Mouse (Mus musculus) left cerebral cortex, postnatal 10 days (tissue): ENCODE results near the gene Dqx1. TPM values are rescaled to one million over a fixed set of nuclear protein-coding genes. Genes with fewer than 3 reads are reported as not detected.

Source experiments
- DNase-seq, 2 experiments: peaks; one replicate each; pipeline ENCODE4 v3.0.0; 2021 to 2022; ENCODE audit warnings: low spot score in 2 of 2, mixed read lengths in 1 of 2; ENCODE audit errors: extremely low spot score in 1 of 2
- intact Hi-C: fragments of 180-260 bp; cut with DNase I; formaldehyde crosslinking; loops from one replicate; pipeline ENCODE4 v1.15.1; 2025
- total RNA-seq, 2 experiments: library from RNA; stranded (reverse); gene quantifications; 2 replicates each; pipeline ENCODE4 v1.2.3; 2021

The Dqx1 gene
- under 1 TPM; 0.19 to 0.41 TPM for total RNA-seq

GRCm38 (mm10) chr6:83057790-83058189, at the start of gene Dqx1:
Dqx1 (plus strand) TSS chr6:83057844.
- intact Hi-C loops = no loop called here
- DNase-seq = peak in 1 of 2 experiments; percentile 40

- DNase-seq = no peak
- intact Hi-C loops = no loop called here
Observed at GRCm38 (mm10) chr6:83008659-83009058, 49.0 kb upstream of the Dqx1 start.

GRCm38 (mm10) chr6:83010010-83010409, 47.6 kb upstream of the Dqx1 start:
- no peak for DNase-seq
- intact Hi-C loops = no loop called here

GRCm38 (mm10) chr6:83011255-83011654, 46.4 kb upstream of the Dqx1 start:
- intact Hi-C loops = no loop called here
- DNase-seq = no peak

- DNase-seq = no peak
- intact Hi-C loops = no loop called here
Observed at GRCm38 (mm10) chr6:83011756-83012155, 45.9 kb upstream of the Dqx1 start.

GRCm38 (mm10) chr6:83013444-83013843, 44.2 kb upstream of the Dqx1 start:
- intact Hi-C loops = no loop called here
- DNase-seq = no peak

- DNase-seq = no peak
- intact Hi-C loops = no loop called here
Observed at GRCm38 (mm10) chr6:83014482-83015466, 42.9 kb upstream of the Dqx1 start.

- DNase-seq = no peak
- intact Hi-C loops = no loop called here
Observed at GRCm38 (mm10) chr6:83015749-83016148, 41.9 kb upstream of the Dqx1 start.

- intact Hi-C loops = no loop called here
- DNase-seq = peak in 1 of 2 experiments; percentile 31
Observed at GRCm38 (mm10) chr6:83017190-83017589, 40.5 kb upstream of the Dqx1 start.

GRCm38 (mm10) chr6:83019044-83019443, 38.6 kb upstream of the Dqx1 start:
- no peak for DNase-seq
- intact Hi-C loops = no loop called here

- no peak for DNase-seq
Observed at GRCm38 (mm10) chr6:83020121-83020520, 37.5 kb upstream of the Dqx1 start.

GRCm38 (mm10) chr6:83020836-83021593, 36.6 kb upstream of the Dqx1 start:
- no peak for DNase-seq
- intact Hi-C loops = no loop called here

More at GRCm38 (mm10) chr6:83020121-83020520, 37.5 kb upstream of the Dqx1 start:
- intact Hi-C loops = no loop called here

- DNase-seq = no peak
- intact Hi-C loops = no loop called here
Observed at GRCm38 (mm10) chr6:83023008-83023407, 34.6 kb upstream of the Dqx1 start.

GRCm38 (mm10) chr6:83023786-83024185, 33.9 kb upstream of the Dqx1 start:
- intact Hi-C loops = no loop called here
- no peak for DNase-seq

GRCm38 (mm10) chr6:83024421-83024820, 33.2 kb upstream of the Dqx1 start:
- no peak for DNase-seq
- intact Hi-C loops = no loop called here

- DNase-seq = no peak
- intact Hi-C loops = no loop called here
Observed at GRCm38 (mm10) chr6:83025221-83025620, 32.4 kb upstream of the Dqx1 start.

- intact Hi-C loops = no loop called here
- no peak for DNase-seq
Observed at GRCm38 (mm10) chr6:83027293-83027692, 30.4 kb upstream of the Dqx1 start.

GRCm38 (mm10) chr6:83027706-83028105, 29.9 kb upstream of the Dqx1 start:
- DNase-seq = no peak
- intact Hi-C loops = no loop called here

GRCm38 (mm10) chr6:83029777-83030176, 27.9 kb upstream of the Dqx1 start:
- DNase-seq = no peak
- intact Hi-C loops = loop anchor here (5.0 kb wide), 1 partner anchor 32 kb away; no protein-coding TSS in a partner anchor

GRCm38 (mm10) chr6:83031111-83031510, 26.5 kb upstream of the Dqx1 start:
- intact Hi-C loops = loop anchor here (5.0 kb wide), 1 partner anchor 34 kb away; no protein-coding TSS in a partner anchor
- no peak for DNase-seq
